Mouse (Mus musculus) heart, adult 2 months (tissue): ENCODE data around the gene Cntnap4. TPM values are rescaled to one million over a fixed set of nuclear protein-coding genes. Genes with fewer than 3 reads are reported as not detected.

Source experiments
- DNase-seq, 2 experiments: peaks; one replicate each; pipeline ENCODE4 v3.0.0; 2021
- H3K27ac ChIP-seq: fragments of 200-600 bp; 2 replicates; pipeline ENCODE4 v1.8.1; 2022
- H3K27me3 ChIP-seq: fragments of 200-500 bp; 2 replicates; pipeline ENCODE4 v1.6.1; 2012; ENCODE audit warnings: mild to moderate bottlenecking, low read length, inconsistent platforms, mixed read lengths; ENCODE audit not compliant: control insufficient read depth, insufficient read depth
- H3K36me3 ChIP-seq: fragments of 200-500 bp; 2 replicates; pipeline ENCODE4 v1.6.1; 2012; ENCODE audit warnings: low read length, inconsistent platforms; ENCODE audit not compliant: control insufficient read depth, insufficient read depth
- H3K4me1 ChIP-seq: fragments of 200-500 bp; 2 replicates; pipeline ENCODE4 v1.6.1; 2011; ENCODE audit warnings: low read length; ENCODE audit not compliant: control insufficient read depth, insufficient read depth
- H3K4me3 ChIP-seq: fragments of 200-600 bp; 2 replicates; pipeline ENCODE4 v1.8.1; 2022
- H3K79me2 ChIP-seq: fragments of 200-500 bp; replicated peaks from 2 replicates; pipeline ENCODE4 v1.6.1; 2012; ENCODE audit warnings: mild to moderate bottlenecking, inconsistent platforms, low read length, moderate library complexity, mixed read lengths; ENCODE audit not compliant: control insufficient read depth, insufficient read depth
- H3K9ac ChIP-seq: fragments of 200-500 bp; 2 replicates; pipeline ENCODE4 v1.6.1; 2012; ENCODE audit warnings: low read depth, mild to moderate bottlenecking, control low read depth, inconsistent platforms, low read length, mixed read lengths
- CTCF ChIP-seq: fragments of 200-600 bp; IDR thresholded peaks from 2 replicates; pipeline ENCODE4 v1.8.1; 2022; ENCODE audit warnings: antibody characterized with exemption, mild to moderate bottlenecking, moderate library complexity
- EP300 ChIP-seq: fragments of 200-500 bp; IDR thresholded peaks from 2 replicates; pipeline ENCODE4 v1.6.1; 2011; ENCODE audit warnings: low read depth, low read length, control low read depth; ENCODE audit not compliant: insufficient read depth
- POLR2A ChIP-seq: fragments of 200-500 bp; IDR thresholded peaks from 2 replicates; pipeline ENCODE4 v1.6.1; 2011; ENCODE audit warnings: mild to moderate bottlenecking, low read depth, low read length, control low read depth; ENCODE audit not compliant: insufficient read depth
- WGBS: fragments of 180-500 bp; shearing (Covaris S2); methylation state at CpG from one replicate; pipeline ENCODE4 v1.1.7; 2018; 5-methylcytosine and 5-hydroxymethylcytosine counted together
- intact Hi-C: fragments of 180-260 bp; cut with DNase I; formaldehyde crosslinking; loops from one replicate; pipeline ENCODE4 v1.15.1; 2025
- long read RNA-seq: library from polyadenylated mRNA; stranded (forward); transcript quantifications from one replicate; pipeline ENCODE4 v2.0.0, GENCODE M21; 2021
- polyA plus RNA-seq: library from polyadenylated mRNA; depleted of rRNA; stranded (reverse); fragments of >200 nt; gene quantifications from 2 replicates; pipeline ENCODE4 v1.2.3, GENCODE M21; 2012; rRNA removed
- total RNA-seq, 2 experiments: library from RNA; stranded (reverse); gene quantifications; 2 replicates each; pipeline ENCODE4 v1.2.3; 2021

The Cntnap4 gene
- total RNA-seq (not detected), polyA plus RNA-seq (not detected in 2 replicates)
- long read RNA-seq = 0 reads

- intact Hi-C loops = no loop called here
- no peak for DNase-seq
- H3K79me2 ChIP-seq = no peaks in the 10 kb centered on the region
- no peaks in the 10 kb centered on the region for H3K36me3 ChIP-seq
- no peak within 1 kb of the TSS for H3K4me3 ChIP-seq
- H3K9ac ChIP-seq = no peak within 1 kb of the TSS
- H3K4me1 ChIP-seq = no peaks in the 10 kb centered on the region
- no peak for TF ChIP-seq EP300
- TF ChIP-seq CTCF = no peak
- no peak for TF ChIP-seq POLR2A
- H3K27ac ChIP-seq = no peak within 1 kb of the TSS
- H3K27me3 ChIP-seq = no peaks in the 10 kb centered on the region
- 4% methylated on average over 18 of the region's 18 CpGs for WGBS
Measured at GRCm38 (mm10) chr8:112569471-112570141, at the start of gene Cntnap4. TSS of gene Cntnap4 (plus strand) at chr8:112570043.

GRCm38 (mm10) chr8:112557376-112557775, 12.5 kb upstream of the Cntnap4 start:
- 34% methylated on average over 4 of the region's 4 CpGs for WGBS
- no peak overlapping the region for H3K27ac ChIP-seq
- DNase-seq = no peak
- no peaks in the 10 kb centered on the region for H3K79me2 ChIP-seq
- H3K27me3 ChIP-seq = no peaks in the 10 kb centered on the region
- no peak overlapping the region for H3K9ac ChIP-seq
- H3K4me3 ChIP-seq = no peak overlapping the region
- H3K36me3 ChIP-seq = no peaks in the 10 kb centered on the region
- no peak for TF ChIP-seq POLR2A
- TF ChIP-seq EP300 = no peak
- no peak for TF ChIP-seq CTCF
- no peaks in the 10 kb centered on the region for H3K4me1 ChIP-seq
- intact Hi-C loops = no loop called here

- intact Hi-C loops = no loop called here
- Histone ChIP-seq H3K27ac (no peak overlapping the region), H3K27me3 (no peaks in the 10 kb centered on the region), H3K79me2 (no peaks in the 10 kb centered on the region), H3K4me1 (no peaks in the 10 kb centered on the region), H3K36me3 (no peaks in the 10 kb centered on the region), H3K4me3 (no peak overlapping the region), H3K9ac (no peak overlapping the region)
- WGBS = 14% methylated on average over 6 of the region's 6 CpGs
- no peak for DNase-seq
- TF ChIP-seq CTCF (no peak), POLR2A (no peak), EP300 (no peak)
Measured at GRCm38 (mm10) chr8:112570541-112570940, 698 bp downstream of the Cntnap4 start.

GRCm38 (mm10) chr8:112571337-112571904, 1.6 kb downstream of the Cntnap4 start:
- no peak overlapping the region for H3K27ac ChIP-seq
- DNase-seq = no peak
- 17% methylated on average over 9 of the region's 9 CpGs for WGBS
- no peaks in the 10 kb centered on the region for H3K79me2 ChIP-seq
- no peaks in the 10 kb centered on the region for H3K27me3 ChIP-seq
- intact Hi-C loops = no loop called here
- no peaks in the 10 kb centered on the region for H3K36me3 ChIP-seq
- H3K9ac ChIP-seq = no peak overlapping the region
- TF ChIP-seq EP300 = no peak
- no peak for TF ChIP-seq POLR2A
- TF ChIP-seq CTCF = peak; percentile 46
- H3K4me3 ChIP-seq = no peak overlapping the region
- no peaks in the 10 kb centered on the region for H3K4me1 ChIP-seq

- DNase-seq = no peak
- intact Hi-C loops = no loop called here
- Histone ChIP-seq H3K4me1 (no peaks in the 10 kb centered on the region), H3K79me2 (no peaks in the 10 kb centered on the region), H3K4me3 (no peak overlapping the region), H3K36me3 (no peaks in the 10 kb centered on the region), H3K9ac (no peak overlapping the region), H3K27me3 (no peaks in the 10 kb centered on the region), H3K27ac (no peak overlapping the region)
- WGBS = 51% methylated on average over 6 of the region's 6 CpGs
- no peak for TF ChIP-seq EP300
- no peak for TF ChIP-seq POLR2A
- no peak for TF ChIP-seq CTCF
Measured at GRCm38 (mm10) chr8:112581473-112581872, 11.6 kb downstream of the Cntnap4 start.

GRCm38 (mm10) chr8:112583440-112583839, 13.6 kb downstream of the Cntnap4 start:
- H3K9ac ChIP-seq = no peak overlapping the region
- WGBS = 76% methylated on average over 2 of the region's 2 CpGs
- H3K27ac ChIP-seq = no peak overlapping the region
- no peak overlapping the region for H3K4me3 ChIP-seq
- TF ChIP-seq POLR2A = no peak
- no peak for TF ChIP-seq CTCF
- no peak for TF ChIP-seq EP300
- no peaks in the 10 kb centered on the region for H3K36me3 ChIP-seq
- H3K79me2 ChIP-seq = no peaks in the 10 kb centered on the region
- DNase-seq = no peak
- H3K27me3 ChIP-seq = no peaks in the 10 kb centered on the region
- H3K4me1 ChIP-seq = no peaks in the 10 kb centered on the region
- intact Hi-C loops = no loop called here
